Mouse (Mus musculus) induced T-regulatory cell, adult 2 months (primary cell): Measurements from ENCODE around the gene Cacna1b.

ENCODE experiments used
- DNase-seq: peaks from one replicate; pipeline ENCODE4 v3.0.0-alpha.2; 2012; ENCODE audit warnings: low read depth

Cacna1b gene

GRCm38 (mm10) chr2:24718906-24719305 is 44.0 kb downstream of the Cacna1b start:
- no peak for DNase-seq

- DNase-seq, result no peak
Measured at GRCm38 (mm10) chr2:24717963-24718362, 45.0 kb downstream of the Cacna1b start.

GRCm38 (mm10) chr2:24717461-24717860 is 45.5 kb downstream of the Cacna1b start:
- DNase-seq, result no peak

GRCm38 (mm10) chr2:24705929-24706328 is 57.0 kb downstream of the Cacna1b start:
- no peak for DNase-seq

GRCm38 (mm10) chr2:24702208-24702957 is 60.6 kb downstream of the Cacna1b start:
- DNase-seq, result peak; percentile 14

GRCm38 (mm10) chr2:24697281-24697980 is 65.5 kb downstream of the Cacna1b start:
- DNase-seq, result no peak

GRCm38 (mm10) chr2:24692371-24692770 is 70.6 kb downstream of the Cacna1b start:
- DNase-seq, result no peak

- DNase-seq, result no peak
Measured at GRCm38 (mm10) chr2:24690356-24690755, 72.6 kb downstream of the Cacna1b start.

- no peak for DNase-seq
Measured at GRCm38 (mm10) chr2:24685347-24685746, 77.6 kb downstream of the Cacna1b start.

- no peak for DNase-seq
Measured at GRCm38 (mm10) chr2:24684796-24685195, 78.2 kb downstream of the Cacna1b start.

GRCm38 (mm10) chr2:24683266-24683665 is 79.7 kb downstream of the Cacna1b start:
- DNase-seq, result no peak

- DNase-seq, result no peak
Measured at GRCm38 (mm10) chr2:24680731-24681130, 82.2 kb downstream of the Cacna1b start.

- DNase-seq, result no peak
Measured at GRCm38 (mm10) chr2:24680176-24680575, 82.8 kb downstream of the Cacna1b start.

- peak; percentile 50 for DNase-seq
Measured at GRCm38 (mm10) chr2:24679012-24679651, 83.8 kb downstream of the Cacna1b start.

GRCm38 (mm10) chr2:24678538-24678937 is 84.4 kb downstream of the Cacna1b start:
- no peak for DNase-seq

- no peak for DNase-seq
Measured at GRCm38 (mm10) chr2:24678110-24678509, 84.8 kb downstream of the Cacna1b start.

- DNase-seq, result no peak
Measured at GRCm38 (mm10) chr2:24677629-24678028, 85.3 kb downstream of the Cacna1b start.

- DNase-seq, result no peak
Measured at GRCm38 (mm10) chr2:24674432-24675006, 88.4 kb downstream of the Cacna1b start.

GRCm38 (mm10) chr2:24668598-24668997 is 94.4 kb downstream of the Cacna1b start:
- DNase-seq, result no peak

GRCm38 (mm10) chr2:24664678-24665257 is 98.2 kb downstream of the Cacna1b start:
- DNase-seq, result no peak

GRCm38 (mm10) chr2:24659150-24659775 is 103.7 kb downstream of the Cacna1b start:
- no peak for DNase-seq

GRCm38 (mm10) chr2:24648503-24648902 is 114.4 kb downstream of the Cacna1b start:
- DNase-seq, result no peak
